Mouse (Mus musculus): Measurements from ENCODE around the gene Anapc16.
A peak's percentile ranks its signal among the peaks of the same experiment; 100 is the strongest.

Anapc16 gene

DNA sequence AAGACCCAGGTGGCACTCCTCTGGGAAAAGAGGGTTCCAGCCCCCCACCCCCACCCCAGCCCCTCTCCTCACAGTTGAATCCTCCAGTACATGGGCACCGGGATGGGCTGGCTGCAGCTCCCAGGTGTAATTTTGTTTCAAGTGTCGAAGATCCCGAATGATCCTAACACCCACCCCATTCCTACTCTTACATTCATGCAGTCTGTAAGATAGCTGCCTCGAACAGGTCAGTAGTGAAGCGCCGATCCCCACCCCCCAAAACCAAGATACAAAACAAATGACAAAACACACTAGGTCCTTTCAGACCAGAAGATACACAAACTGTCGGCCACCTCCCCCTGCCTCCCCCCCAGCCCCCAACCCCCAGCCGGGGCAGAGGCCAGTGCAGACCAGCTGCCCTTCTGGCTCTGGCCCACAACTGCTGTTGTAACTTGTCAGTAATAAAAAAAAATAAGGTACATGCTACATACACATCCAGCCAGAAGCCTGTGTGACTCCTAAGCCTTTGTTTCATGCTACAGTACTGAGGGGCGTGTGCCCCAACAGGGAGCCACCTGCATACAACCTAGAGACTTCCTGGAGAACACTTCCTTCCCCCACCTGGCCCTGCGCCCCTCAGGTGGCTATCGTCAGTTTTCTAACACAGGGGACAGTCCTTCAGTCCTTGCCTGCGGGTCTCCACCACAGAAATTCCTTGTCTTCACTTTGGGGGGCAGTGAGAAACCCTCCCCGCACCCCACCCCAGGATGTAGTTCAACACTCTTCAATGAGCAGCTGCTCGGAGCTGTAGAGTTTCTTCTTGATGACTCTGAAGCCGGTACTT is 52.9 kb downstream of the Anapc16 start:
- no peak for DNase-seq (ENCODE audit: low spot score in 2 of 2)

DNA sequence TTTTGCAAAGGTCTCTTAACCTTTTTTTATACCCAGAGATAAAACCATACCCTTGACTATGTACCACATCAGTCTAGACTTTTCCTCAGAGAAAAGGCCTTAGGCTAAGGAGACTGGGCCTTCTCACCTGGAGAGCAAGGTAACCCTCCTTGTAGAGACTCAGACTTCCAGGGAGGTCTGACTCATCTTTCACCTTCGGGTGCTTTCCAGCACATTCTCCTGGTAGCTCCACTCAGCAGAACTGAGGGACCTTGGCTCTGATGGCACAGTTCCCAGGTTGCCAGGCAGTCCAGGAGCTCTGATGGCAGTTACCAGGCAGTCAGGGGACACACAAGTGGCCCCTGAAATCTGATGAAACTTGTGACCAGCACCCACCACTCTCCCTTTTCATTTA is 53.7 kb downstream of the Anapc16 start:
- no peak for DNase-seq (ENCODE audit: low spot score in 2 of 2)

- DNase-seq (ENCODE audit: low spot score in 2 of 2): no peak
Measured at GRCm38 (mm10) chr10:59948363-59949254, 54.3 kb downstream of the Anapc16 start.

GRCm38 (mm10) chr10:59947296-59948073 is 55.5 kb downstream of the Anapc16 start:
- DNase-seq (ENCODE audit: low spot score in 2 of 2): no peak

DNA sequence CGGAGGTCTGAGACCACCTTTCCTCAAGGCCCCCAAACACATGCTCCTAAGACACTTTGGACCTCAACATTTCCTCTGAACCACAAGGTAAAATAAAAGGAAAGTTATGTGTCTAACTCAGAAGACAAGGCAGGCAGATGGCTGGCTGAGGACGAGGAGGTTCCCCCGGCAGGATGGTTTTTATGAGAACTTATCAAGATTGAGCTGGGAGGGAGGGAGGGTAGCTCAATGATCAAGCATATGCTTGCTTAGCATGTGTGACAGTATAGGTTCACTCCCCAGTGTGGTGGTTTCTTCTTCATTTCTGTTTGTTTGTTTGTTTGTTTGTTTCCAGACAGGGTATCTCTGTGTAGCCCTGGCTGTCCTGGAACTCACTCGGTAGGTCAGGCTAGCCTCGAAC is 56.6 kb downstream of the Anapc16 start:
- no peak for DNase-seq (ENCODE audit: low spot score in 2 of 2)

- no peak for DNase-seq (ENCODE audit: low spot score in 2 of 2)
Measured at GRCm38 (mm10) chr10:59945416-59945815, 57.5 kb downstream of the Anapc16 start.

DNA sequence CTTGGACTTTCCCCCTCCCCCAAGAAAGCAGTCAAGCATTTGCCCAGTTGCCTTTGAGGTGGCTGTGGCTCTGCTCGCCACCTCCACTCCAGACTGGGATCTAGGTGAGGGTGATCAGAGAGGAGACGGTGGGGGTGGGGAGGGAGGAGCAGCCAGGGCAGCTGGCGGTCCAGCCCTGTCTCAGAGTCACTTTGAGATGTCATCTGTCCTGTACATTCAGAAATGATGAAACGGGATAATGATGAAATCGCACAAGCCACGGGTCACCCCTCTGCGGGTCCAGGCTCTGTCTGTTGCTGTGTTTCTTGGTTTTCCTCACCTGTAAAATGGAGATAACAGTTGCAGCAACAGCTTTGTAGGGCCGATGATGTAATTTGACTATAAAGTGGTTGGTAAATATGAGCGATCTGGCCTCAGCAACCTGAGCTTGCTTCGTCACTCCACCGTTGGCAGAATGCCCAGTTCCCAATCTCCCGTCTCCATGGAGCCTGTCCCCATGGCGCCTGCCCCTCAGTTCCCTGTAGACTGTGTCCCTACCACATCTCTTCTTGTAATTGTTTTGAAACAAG is 59.4 kb downstream of the Anapc16 start:
- DNase-seq (ENCODE audit: low spot score in 2 of 2): peak; percentile 64 to 77

DNA sequence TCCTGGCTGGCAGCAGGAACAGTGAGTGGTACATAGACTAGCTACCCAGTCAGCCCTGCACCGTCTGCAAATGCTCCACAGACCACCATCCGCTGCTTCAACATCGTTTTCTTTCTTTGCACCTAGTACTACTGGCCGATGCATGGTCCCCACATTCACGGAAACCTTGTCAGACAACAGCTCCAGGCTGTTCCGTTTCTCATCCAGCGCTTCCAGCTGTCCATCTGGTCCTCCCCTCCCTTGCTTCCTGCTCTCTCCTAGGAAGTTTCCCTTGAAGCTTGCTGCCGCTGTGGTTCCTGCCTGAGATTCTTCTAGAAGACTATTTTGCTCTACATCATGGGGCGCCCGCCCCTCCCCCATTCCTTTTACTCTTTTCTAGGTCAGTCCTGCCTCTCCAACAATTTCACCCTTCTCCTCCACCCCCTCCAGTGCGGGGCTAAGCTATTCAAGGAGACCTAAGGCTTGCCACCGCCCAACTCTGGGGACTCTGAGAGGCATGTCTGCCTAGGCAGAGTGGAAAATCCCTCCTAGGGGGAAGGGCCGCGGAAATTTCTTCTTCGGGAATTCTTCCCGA is 60.0 kb downstream of the Anapc16 start:
- peak; percentile 68 to 77 for DNase-seq (ENCODE audit: low spot score in 2 of 2)

- no peak for DNase-seq (ENCODE audit: low spot score in 2 of 2)
Measured at GRCm38 (mm10) chr10:59942281-59942846, 60.6 kb downstream of the Anapc16 start.

DNA sequence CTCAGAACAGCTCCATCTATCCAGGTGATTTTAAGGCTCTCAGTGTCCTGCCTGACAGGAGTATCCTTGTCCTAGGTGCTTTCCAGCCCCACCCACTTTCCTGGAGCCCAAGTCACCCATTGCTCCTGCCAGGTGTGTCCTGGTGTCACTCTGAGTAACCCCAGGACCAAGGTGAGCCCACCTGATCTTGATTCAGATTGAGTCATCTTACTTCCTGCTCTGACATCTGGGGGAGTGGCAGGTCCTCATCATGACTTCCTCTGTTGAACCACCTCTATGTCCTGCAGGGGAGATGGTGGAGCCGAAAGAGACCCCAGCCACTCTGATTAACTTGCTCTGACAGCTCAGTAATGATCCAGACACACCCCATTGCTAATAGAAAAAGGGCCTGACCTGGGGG is 63.9 kb downstream of the Anapc16 start:
- no peak for DNase-seq (ENCODE audit: low spot score in 2 of 2)

GRCm38 (mm10) chr10:59938662-59939061 is 64.3 kb downstream of the Anapc16 start:
- no peak for DNase-seq (ENCODE audit: low spot score in 2 of 2)
